Mouse (Mus musculus) ES-Bruce4 (cell line): Measurements from ENCODE around the gene Xpnpep3. TPM values are rescaled to one million over a fixed set of nuclear protein-coding genes. Genes with fewer than 3 reads are reported as not detected.

Source experiments
- H3K27ac ChIP-seq: 2 replicates; pipeline ENCODE4 v1.5.1; 2012; ENCODE audit warnings: low read length, inconsistent platforms; ENCODE audit not compliant: insufficient read depth
- H3K27me3 ChIP-seq: 2 replicates; pipeline ENCODE4 v1.6.1; 2012; ENCODE audit warnings: mild to moderate bottlenecking, low read length, inconsistent platforms; ENCODE audit not compliant: control insufficient read depth, poor library complexity, insufficient read depth, severe bottlenecking
- H3K36me3 ChIP-seq: 2 replicates; pipeline ENCODE4 v1.6.1; 2012; ENCODE audit warnings: inconsistent platforms, mild to moderate bottlenecking, low read length, moderate library complexity; ENCODE audit not compliant: control insufficient read depth, poor library complexity, insufficient read depth, severe bottlenecking
- H3K4me1 ChIP-seq: one replicate; pipeline ENCODE4 v1.8.1; 2011; ENCODE audit warnings: low read length; ENCODE audit not compliant: control insufficient read depth, insufficient read depth
- H3K4me3 ChIP-seq: 2 replicates; pipeline ENCODE4 v1.5.1; 2011; ENCODE audit warnings: low read depth, mild to moderate bottlenecking, low read length
- H3K9ac ChIP-seq: 2 replicates; pipeline ENCODE4 v1.6.1; 2012; ENCODE audit warnings: low read depth, mild to moderate bottlenecking, inconsistent platforms; ENCODE audit not compliant: poor library complexity, severe bottlenecking
- H3K9me3 ChIP-seq: replicated peaks from 2 replicates; pipeline ENCODE4 v1.6.1; 2012; ENCODE audit warnings: mild to moderate bottlenecking, low read length, inconsistent platforms; ENCODE audit not compliant: control insufficient read depth, poor library complexity, insufficient read depth, severe bottlenecking
- CTCF ChIP-seq: IDR thresholded peaks from one replicate; pipeline ENCODE4 v1.8.1; 2011; ENCODE audit warnings: low read depth, low read length
- EP300 ChIP-seq: IDR thresholded peaks from 2 replicates; pipeline ENCODE4 v1.6.1; 2011; ENCODE audit warnings: low read depth, low read length; ENCODE audit not compliant: insufficient read depth
- POLR2A ChIP-seq: IDR thresholded peaks from one replicate; pipeline ENCODE4 v1.8.1; 2011; ENCODE audit warnings: low read length; ENCODE audit not compliant: insufficient read depth
- polyA plus RNA-seq: library from polyadenylated mRNA; stranded (reverse); fragments of >200 nt; gene quantifications from 2 replicates; pipeline ENCODE4 v1.2.4, GENCODE M21; 2011; ENCODE audit warnings: low read depth; ENCODE audit not compliant: missing spikeins, insufficient read depth, insufficient read length

The Xpnpep3 gene
- polyA plus RNA-seq, 1 experiment = 26.7 TPM

DNA sequence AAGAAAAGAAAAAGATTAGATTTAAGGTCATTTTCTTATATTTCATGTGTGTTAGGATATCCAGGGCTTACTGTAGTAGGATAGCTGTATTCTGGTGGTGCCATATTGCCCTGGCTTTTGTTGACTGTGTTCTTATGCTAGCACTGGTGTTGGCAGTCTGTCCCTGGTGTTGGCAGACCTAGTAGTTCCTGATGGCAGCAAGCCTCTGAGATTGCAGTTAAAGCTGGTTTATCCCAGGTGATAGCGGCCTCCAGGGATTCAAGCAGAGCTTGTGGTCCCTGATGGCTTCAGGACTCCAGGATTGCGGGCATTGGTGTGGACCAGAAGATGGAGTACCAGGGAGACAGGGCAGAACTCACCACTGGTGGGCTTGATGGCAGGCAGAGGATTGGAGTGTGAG is 103.5 kb downstream of the Xpnpep3 start:
- TF ChIP-seq CTCF (no peak), POLR2A (no peak), EP300 (no peak)
- H3K36me3 ChIP-seq = no peaks in the 10 kb centered on the region
- H3K4me1 ChIP-seq = no peaks in the 10 kb centered on the region
- no peaks in the 10 kb centered on the region for H3K27me3 ChIP-seq
- H3K9me3 ChIP-seq = no peaks in the 10 kb centered on the region
- no peak overlapping the region for H3K4me3 ChIP-seq
- no peak overlapping the region for H3K9ac ChIP-seq
- H3K27ac ChIP-seq = no peak overlapping the region

DNA sequence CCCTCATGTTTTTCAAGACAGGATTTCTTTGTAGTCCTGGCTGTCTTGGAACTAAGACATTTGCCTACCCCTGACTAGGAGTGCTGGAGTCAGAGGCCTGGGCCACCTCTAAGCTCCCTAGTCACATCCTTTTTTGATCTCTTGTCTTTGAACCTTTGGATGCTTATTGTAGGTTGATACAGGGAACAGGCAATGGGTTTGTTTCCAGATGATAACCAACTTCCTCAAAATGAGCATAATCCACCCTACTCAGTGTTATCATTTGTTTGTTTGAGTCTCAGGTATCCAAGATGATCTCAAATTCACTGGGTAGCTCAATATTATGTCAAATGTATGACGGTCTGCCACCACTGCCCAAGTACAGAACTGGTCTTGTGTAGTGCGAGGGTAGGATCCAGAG is 104.1 kb downstream of the Xpnpep3 start:
- H3K36me3 ChIP-seq = no peaks in the 10 kb centered on the region
- H3K4me3 ChIP-seq = no peak overlapping the region
- H3K27ac ChIP-seq = no peak overlapping the region
- no peaks in the 10 kb centered on the region for H3K4me1 ChIP-seq
- H3K27me3 ChIP-seq = no peaks in the 10 kb centered on the region
- no peaks in the 10 kb centered on the region for H3K9me3 ChIP-seq
- TF ChIP-seq CTCF = no peak
- H3K9ac ChIP-seq = no peak overlapping the region

Other genes starting within 250 kb of the Xpnpep3 start
- gene Mrtfa, start 209.4 kb upstream of the Xpnpep3 start, polyA plus RNA-seq = 18.4 and 21.9 TPM in 2 replicates
- gene Mchr1, start 164.6 kb upstream of the Xpnpep3 start, polyA plus RNA-seq = not detected in 2 replicates
- 81.8 and 87.7 TPM in 2 replicates for gene Slc25a17, start 39.3 kb upstream of the Xpnpep3 start, polyA plus RNA-seq
- 696 and 796 TPM in 2 replicates for gene St13, start 61 bp upstream of the Xpnpep3 start, polyA plus RNA-seq
- gene Dnajb7, start 8.2 kb downstream of the Xpnpep3 start, polyA plus RNA-seq = not detected in 2 replicates
- 173 and 191 TPM in 2 replicates for gene Rbx1, start 66.2 kb downstream of the Xpnpep3 start, polyA plus RNA-seq
- gene Ep300, start 185.2 kb downstream of the Xpnpep3 start, polyA plus RNA-seq = 122 and 133 TPM in 2 replicates